Mouse (Mus musculus): ENCODE results near the gene Prkaa1. TPM values are rescaled to one million over a fixed set of nuclear protein-coding genes. Genes with fewer than 3 reads are reported as not detected.

Prkaa1 gene
- 12.9 and 15.0 TPM in 2 replicates for polyA plus RNA-seq (2015; fragmentation: Nextera tagmentation; extraction: Ambion mirVana)

GRCm38 (mm10) chr15:5143361-5144020 is at the start of gene Prkaa1:
Gene Prkaa1 (plus strand): TSS chr15:5143861.
- H3K27ac ChIP-seq (ENCODE audit: low read length), result peak within 1 kb of the TSS; percentile 94
- WGBS, result 0% methylated on average over 42 of the region's 80 CpGs
- peaks cover 14% of the 10 kb centered on the region for H3K4me1 ChIP-seq (ENCODE audit: control insufficient read depth, insufficient read depth, low read length)
- peak within 1 kb of the TSS; percentile 75 for H3K9ac ChIP-seq (ENCODE audit: low read depth, low read length)
- H3K4me2 ChIP-seq (ENCODE audit: low read length), result peak within 1 kb of the TSS; percentile 83
- H3K4me3 ChIP-seq (ENCODE audit: low read depth, low read length), result peak within 1 kb of the TSS; percentile 90
- ATAC-seq, result peak; percentile 95
- no peaks in the 10 kb centered on the region for H3K9me3 ChIP-seq (replicated peaks; ENCODE audit: control insufficient read depth, low read length, poor library complexity, severe bottlenecking)
- no peaks in the 10 kb centered on the region for H3K36me3 ChIP-seq (ENCODE audit: control insufficient read depth, insufficient read depth, low read length)
- no peaks in the 10 kb centered on the region for H3K27me3 ChIP-seq (ENCODE audit: control insufficient read depth, insufficient read depth, low read depth, low read length)

- H3K4me2 ChIP-seq (ENCODE audit: low read length), result no peak overlapping the region
- no peaks in the 10 kb centered on the region for H3K27me3 ChIP-seq (ENCODE audit: control insufficient read depth, insufficient read depth, low read depth, low read length)
- H3K4me3 ChIP-seq (ENCODE audit: low read depth, low read length), result no peak overlapping the region
- H3K9ac ChIP-seq (ENCODE audit: low read depth, low read length), result no peak overlapping the region
- WGBS, result 89% methylated on average over 11 of the region's 11 CpGs
- H3K27ac ChIP-seq (ENCODE audit: low read length), result no peak overlapping the region
- no peaks in the 10 kb centered on the region for H3K4me1 ChIP-seq (ENCODE audit: control insufficient read depth, insufficient read depth, low read length)
- no peaks in the 10 kb centered on the region for H3K36me3 ChIP-seq (ENCODE audit: control insufficient read depth, insufficient read depth, low read length)
- no peaks in the 10 kb centered on the region for H3K9me3 ChIP-seq (replicated peaks; ENCODE audit: control insufficient read depth, low read length, poor library complexity, severe bottlenecking)
- no peak for ATAC-seq
These were observed 47.9 kb upstream of the Prkaa1 start for GRCm38 (mm10) chr15:5095534-5096301.

- Histone ChIP-seq H3K4me2 (ENCODE audit: low read length) (no peak overlapping the region), H3K36me3 (ENCODE audit: control insufficient read depth, insufficient read depth, low read length) (no peaks in the 10 kb centered on the region), H3K4me3 (ENCODE audit: low read depth, low read length) (no peak overlapping the region), H3K27me3 (ENCODE audit: control insufficient read depth, insufficient read depth, low read depth, low read length) (no peaks in the 10 kb centered on the region), H3K9ac (ENCODE audit: low read depth, low read length) (no peak overlapping the region), H3K27ac (ENCODE audit: low read length) (no peak overlapping the region), H3K4me1 (ENCODE audit: control insufficient read depth, insufficient read depth, low read length) (no peaks in the 10 kb centered on the region), H3K9me3 (replicated peaks; ENCODE audit: control insufficient read depth, low read length, poor library complexity, severe bottlenecking) (no peaks in the 10 kb centered on the region)
- 95% methylated on average over 1 of the region's 1 CpGs for WGBS
- no peak for ATAC-seq
These were observed 46.3 kb upstream of the Prkaa1 start for GRCm38 (mm10) chr15:5097376-5097775.

DNA sequence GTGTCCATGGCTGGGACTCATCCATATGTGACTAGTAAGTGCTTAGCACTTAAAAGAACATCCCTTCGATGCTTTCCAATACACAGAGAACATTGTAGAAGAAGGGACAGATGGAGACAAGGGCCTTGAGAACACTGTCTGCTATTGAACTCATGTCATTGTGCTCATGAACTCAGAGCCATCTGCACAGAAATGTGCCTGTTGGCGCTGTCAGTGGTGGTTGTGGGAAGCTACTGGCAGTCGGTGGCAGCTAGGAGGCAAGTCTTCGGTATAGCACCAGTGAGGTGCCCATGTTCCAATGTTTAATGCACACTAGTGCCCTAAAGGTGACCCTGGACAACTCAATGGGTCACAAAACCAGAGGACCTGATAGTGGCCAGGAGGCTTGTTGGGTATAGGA is 41.3 kb upstream of the Prkaa1 start:
- Histone ChIP-seq H3K4me2 (ENCODE audit: low read length) (no peak overlapping the region), H3K27ac (ENCODE audit: low read length) (no peak overlapping the region), H3K27me3 (ENCODE audit: control insufficient read depth, insufficient read depth, low read depth, low read length) (no peaks in the 10 kb centered on the region), H3K9ac (ENCODE audit: low read depth, low read length) (no peak overlapping the region), H3K4me1 (ENCODE audit: control insufficient read depth, insufficient read depth, low read length) (no peaks in the 10 kb centered on the region), H3K9me3 (replicated peaks; ENCODE audit: control insufficient read depth, low read length, poor library complexity, severe bottlenecking) (no peaks in the 10 kb centered on the region), H3K36me3 (ENCODE audit: control insufficient read depth, insufficient read depth, low read length) (no peaks in the 10 kb centered on the region), H3K4me3 (ENCODE audit: low read depth, low read length) (no peak overlapping the region)
- WGBS, result 97% methylated on average over 4 of the region's 4 CpGs
- ATAC-seq, result no peak

GRCm38 (mm10) chr15:5105891-5106290 is 37.8 kb upstream of the Prkaa1 start:
- H3K9me3 ChIP-seq (replicated peaks; ENCODE audit: control insufficient read depth, low read length, poor library complexity, severe bottlenecking), result no peaks in the 10 kb centered on the region
- no peaks in the 10 kb centered on the region for H3K36me3 ChIP-seq (ENCODE audit: control insufficient read depth, insufficient read depth, low read length)
- H3K9ac ChIP-seq (ENCODE audit: low read depth, low read length), result no peak overlapping the region
- H3K27me3 ChIP-seq (ENCODE audit: control insufficient read depth, insufficient read depth, low read depth, low read length), result no peaks in the 10 kb centered on the region
- H3K4me2 ChIP-seq (ENCODE audit: low read length), result no peak overlapping the region
- no peaks in the 10 kb centered on the region for H3K4me1 ChIP-seq (ENCODE audit: control insufficient read depth, insufficient read depth, low read length)
- ATAC-seq, result peak; percentile 62; the same call in 1 of the 2 replicates
- H3K4me3 ChIP-seq (ENCODE audit: low read depth, low read length), result no peak overlapping the region
- no peak overlapping the region for H3K27ac ChIP-seq (ENCODE audit: low read length)
- WGBS, result 80% methylated on average over 6 of the region's 6 CpGs

DNA sequence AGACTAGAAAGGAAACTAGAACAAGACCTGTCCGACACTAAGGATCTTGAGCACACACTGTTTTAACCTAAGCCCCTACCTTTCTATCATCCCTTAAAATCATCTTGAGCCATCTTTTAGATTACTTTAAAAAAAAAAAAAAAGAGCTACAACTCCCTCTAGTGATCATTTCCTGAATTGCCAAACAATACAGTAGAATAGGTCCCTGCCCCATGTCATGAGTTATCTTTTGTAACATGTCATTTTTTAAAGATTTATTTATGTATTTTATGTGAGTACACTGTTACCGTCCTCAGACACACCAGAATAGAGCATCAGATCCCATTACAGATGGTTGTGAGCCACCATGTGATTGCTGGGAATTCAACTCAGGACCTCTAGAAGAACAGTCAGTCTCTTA is 37.4 kb upstream of the Prkaa1 start:
- no peak overlapping the region for H3K9ac ChIP-seq (ENCODE audit: low read depth, low read length)
- H3K4me3 ChIP-seq (ENCODE audit: low read depth, low read length), result no peak overlapping the region
- ATAC-seq, result peak; percentile 60; the same call in 1 of the 2 replicates
- H3K4me1 ChIP-seq (ENCODE audit: control insufficient read depth, insufficient read depth, low read length), result no peaks in the 10 kb centered on the region
- H3K27ac ChIP-seq (ENCODE audit: low read length), result no peak overlapping the region
- H3K27me3 ChIP-seq (ENCODE audit: control insufficient read depth, insufficient read depth, low read depth, low read length), result no peaks in the 10 kb centered on the region
- WGBS, result 53% methylated on average over 2 of the region's 2 CpGs
- no peak overlapping the region for H3K4me2 ChIP-seq (ENCODE audit: low read length)
- no peaks in the 10 kb centered on the region for H3K36me3 ChIP-seq (ENCODE audit: control insufficient read depth, insufficient read depth, low read length)
- no peaks in the 10 kb centered on the region for H3K9me3 ChIP-seq (replicated peaks; ENCODE audit: control insufficient read depth, low read length, poor library complexity, severe bottlenecking)

GRCm38 (mm10) chr15:5107686-5108654 is 35.7 kb upstream of the Prkaa1 start, which contains the start of gene Card6:
Gene Card6 (minus strand): TSS chr15:5108539.
- 74% methylated on average over 21 of the region's 21 CpGs for WGBS

GRCm38 (mm10) chr15:5108655-5109040 is 35.0 kb upstream of the Prkaa1 start:
- no peak for ATAC-seq
- H3K9ac ChIP-seq (ENCODE audit: low read depth, low read length), result no peak overlapping the region
- H3K27me3 ChIP-seq (ENCODE audit: control insufficient read depth, insufficient read depth, low read depth, low read length), result no peaks in the 10 kb centered on the region
- H3K27ac ChIP-seq (ENCODE audit: low read length), result no peak overlapping the region
- H3K4me1 ChIP-seq (ENCODE audit: control insufficient read depth, insufficient read depth, low read length), result no peaks in the 10 kb centered on the region
- H3K36me3 ChIP-seq (ENCODE audit: control insufficient read depth, insufficient read depth, low read length), result no peaks in the 10 kb centered on the region
- H3K4me3 ChIP-seq (ENCODE audit: low read depth, low read length), result no peak overlapping the region
- H3K4me2 ChIP-seq (ENCODE audit: low read length), result no peak overlapping the region
- WGBS, result 92% methylated on average over 3 of the region's 3 CpGs
- H3K9me3 ChIP-seq (replicated peaks; ENCODE audit: control insufficient read depth, low read length, poor library complexity, severe bottlenecking), result no peaks in the 10 kb centered on the region

More at GRCm38 (mm10) chr15:5107686-5108654, 35.7 kb upstream of the Prkaa1 start, which contains the start of gene Card6:
- Histone ChIP-seq H3K36me3 (ENCODE audit: control insufficient read depth, insufficient read depth, low read length) (no peaks in the 10 kb centered on the region), H3K4me2 (ENCODE audit: low read length) (no peak within 1 kb of the TSS), H3K27me3 (ENCODE audit: control insufficient read depth, insufficient read depth, low read depth, low read length) (no peaks in the 10 kb centered on the region), H3K27ac (ENCODE audit: low read length) (no peak within 1 kb of the TSS), H3K4me1 (ENCODE audit: control insufficient read depth, insufficient read depth, low read length) (no peaks in the 10 kb centered on the region), H3K4me3 (ENCODE audit: low read depth, low read length) (no peak within 1 kb of the TSS), H3K9ac (ENCODE audit: low read depth, low read length) (0 out of 2 replicates have a peak within 1 kb of the TSS, but pooled peaks have one; percentile 14), H3K9me3 (replicated peaks; ENCODE audit: control insufficient read depth, low read length, poor library complexity, severe bottlenecking) (no peaks in the 10 kb centered on the region)
- no peak for ATAC-seq

Measured in midbrain, embryonic 16.5 days (tissue).